Mouse (Mus musculus) limb, embryonic 14.5 days (tissue): Measurements from ENCODE around the gene Csrp3. TPM values are rescaled to one million over a fixed set of nuclear protein-coding genes. Genes with fewer than 3 reads are reported as not detected.

ENCODE experiments used
- ATAC-seq: fragments of 200-750 bp; cut with Nextera tagmentation; 2 replicates; pipeline ENCODE4 v1.8.0; 2017; ENCODE audit warnings: low read depth, moderate number of reproducible peaks, moderate TSS enrichment; ENCODE audit not compliant: low FRiP score
- DNase-seq: peaks from one replicate; pipeline ENCODE4 v3.0.0-alpha.2; 2015; ENCODE audit warnings: low spot score
- H3K27ac ChIP-seq: fragments of 300-500 bp; sonication (generic); replicated peaks from 2 replicates; pipeline ENCODE4 v1.5.1; 2014; ENCODE audit warnings: low read depth, mild to moderate bottlenecking, low read length, moderate library complexity, mixed read lengths
- H3K27me3 ChIP-seq: fragments of 300-500 bp; sonication (generic); 2 replicates; pipeline ENCODE4 v1.6.1; 2014; ENCODE audit warnings: low read length, mixed read lengths; ENCODE audit not compliant: control insufficient read depth, insufficient read depth
- H3K36me3 ChIP-seq: fragments of 300-500 bp; sonication (generic); 2 replicates; pipeline ENCODE4 v1.6.1; 2014; ENCODE audit warnings: mild to moderate bottlenecking, low read length, moderate library complexity, mixed read lengths; ENCODE audit not compliant: control insufficient read depth, insufficient read depth
- H3K4me1 ChIP-seq: fragments of 300-500 bp; sonication (generic); 2 replicates; pipeline ENCODE4 v1.6.1; 2014; ENCODE audit warnings: antibody characterized with exemption, low read length, mixed read lengths; ENCODE audit not compliant: control insufficient read depth, insufficient read depth
- H3K4me2 ChIP-seq: fragments of 300-500 bp; sonication (generic); replicated peaks from 2 replicates; pipeline ENCODE4 v1.6.1; 2014; ENCODE audit warnings: low read depth, mild to moderate bottlenecking, low read length, moderate library complexity; ENCODE audit not compliant: severe bottlenecking
- H3K4me3 ChIP-seq: fragments of 300-500 bp; sonication (generic); replicated peaks from 2 replicates; pipeline ENCODE4 v1.5.1; 2014; ENCODE audit warnings: low read length
- H3K9ac ChIP-seq: fragments of 300-500 bp; sonication (generic); 2 replicates; pipeline ENCODE4 v1.6.1; 2014; ENCODE audit warnings: mild to moderate bottlenecking, low read depth, low read length, moderate library complexity; ENCODE audit not compliant: severe bottlenecking
- H3K9me3 ChIP-seq: fragments of 300-500 bp; sonication (generic); 2 replicates; pipeline ENCODE4 v1.6.1; 2016; ENCODE audit warnings: low read length; ENCODE audit not compliant: control insufficient read depth
- POLR2A ChIP-seq: fragments of 200-500 bp; IDR thresholded peaks from 2 replicates; pipeline ENCODE4 v1.8.0; 2012; ENCODE audit warnings: inconsistent platforms, mild to moderate bottlenecking, moderate library complexity, borderline replicate concordance; ENCODE audit not compliant: insufficient read depth, insufficient read length; ENCODE audit errors: extremely low read depth
- WGBS: fragments of 180-500 bp; shearing (Covaris S2); extraction: QIAGEN DNeasy Blood & Tissue Kit; methylation state at CpG from one replicate; pipeline ENCODE4 v1.1.7; 2014; 5-methylcytosine and 5-hydroxymethylcytosine counted together
- polyA plus RNA-seq, 2 experiments: library from polyadenylated mRNA; depleted of rRNA in 1 of 2; stranded (reverse) in 1 of 2; unstranded in 1 of 2; fragments of >200 nt; fragmentation: Nextera tagmentation in 1 of 2; extraction: Ambion mirVana in 1 of 2; gene quantifications; 2 replicates each; pipeline versions ENCODE4 v1.2.1 to v1.2.3; 2012 to 2014

The Csrp3 gene
- polyA plus RNA-seq, 2 experiments = 18.2 to 71.9 TPM

DNA sequence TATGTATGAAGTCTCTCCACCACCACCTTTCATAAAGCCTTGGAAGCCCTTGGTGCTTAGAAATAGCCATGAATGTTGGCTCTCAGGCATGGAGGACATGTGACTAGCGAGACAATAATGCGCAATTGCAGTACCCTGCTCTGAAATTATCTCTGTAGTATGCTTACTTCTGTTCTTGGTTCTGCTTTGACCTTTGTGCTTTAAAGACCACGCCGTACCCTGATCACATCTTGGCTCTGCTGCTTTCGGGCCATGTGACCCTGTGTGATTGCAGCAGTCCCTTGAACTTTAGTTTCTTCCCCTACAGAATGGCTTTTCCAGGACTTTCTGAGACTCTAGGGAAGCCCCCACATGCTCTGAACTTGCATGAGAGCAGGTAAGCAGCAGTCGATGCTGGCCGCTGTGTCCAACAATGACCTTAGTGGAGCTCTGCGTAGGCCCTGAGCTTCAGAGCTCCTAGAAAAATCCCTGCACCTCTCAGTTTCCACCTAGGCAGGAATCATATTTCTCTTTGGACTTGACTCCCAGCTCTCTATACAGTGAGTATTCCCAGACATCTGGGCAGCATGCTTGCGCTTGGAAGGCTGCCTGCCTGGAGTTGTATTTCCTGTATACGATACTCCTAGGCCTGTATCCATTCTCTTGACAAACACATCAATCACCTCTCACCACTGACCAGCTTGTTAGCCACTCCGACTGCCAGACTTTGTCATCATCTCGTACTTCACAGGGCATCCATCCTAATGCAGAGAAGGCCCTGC, 2.4 kb downstream of the Csrp3 start:
- Histone ChIP-seq H3K4me2 (no peak overlapping the region), H3K9ac (no peak overlapping the region), H3K36me3 (no peaks in the 10 kb centered on the region), H3K9me3 (no peaks in the 10 kb centered on the region), H3K27me3 (no peaks in the 10 kb centered on the region), H3K4me1 (peaks cover 7% of the 10 kb centered on the region; the same call in 1 of the 2 replicates), H3K4me3 (no peak overlapping the region), H3K27ac (peak overlapping the region; percentile 53)
- peak; percentile 67 for DNase-seq
- no peak for TF ChIP-seq POLR2A
- peak; percentile 75 for ATAC-seq
- WGBS = 48% methylated on average over 12 of the region's 12 CpGs

- Histone ChIP-seq H3K36me3 (no peaks in the 10 kb centered on the region), H3K4me2 (no peak overlapping the region), H3K4me1 (peaks cover 7% of the 10 kb centered on the region; the same call in 1 of the 2 replicates), H3K27me3 (no peaks in the 10 kb centered on the region), H3K9ac (no peak overlapping the region), H3K27ac (no peak overlapping the region), H3K9me3 (no peaks in the 10 kb centered on the region), H3K4me3 (no peak overlapping the region)
- no peak for TF ChIP-seq POLR2A
- WGBS = 84% methylated on average over 5 of the region's 5 CpGs
- DNase-seq (no peak), ATAC-seq (no peak)
These were observed 4.3 kb downstream of the Csrp3 start for GRCm38 (mm10) chr7:48843541-48843940.

- Histone ChIP-seq H3K27ac (no peak overlapping the region), H3K9me3 (no peaks in the 10 kb centered on the region), H3K9ac (no peak overlapping the region), H3K36me3 (no peaks in the 10 kb centered on the region), H3K4me1 (peaks cover 7% of the 10 kb centered on the region; the same call in 1 of the 2 replicates), H3K4me3 (no peak overlapping the region), H3K27me3 (no peaks in the 10 kb centered on the region), H3K4me2 (no peak overlapping the region)
- 74% methylated on average over 3 of the region's 3 CpGs for WGBS
- ATAC-seq (no peak), DNase-seq (no peak)
- no peak for TF ChIP-seq POLR2A
These were observed 5.5 kb downstream of the Csrp3 start for GRCm38 (mm10) chr7:48842353-48842752.

DNA sequence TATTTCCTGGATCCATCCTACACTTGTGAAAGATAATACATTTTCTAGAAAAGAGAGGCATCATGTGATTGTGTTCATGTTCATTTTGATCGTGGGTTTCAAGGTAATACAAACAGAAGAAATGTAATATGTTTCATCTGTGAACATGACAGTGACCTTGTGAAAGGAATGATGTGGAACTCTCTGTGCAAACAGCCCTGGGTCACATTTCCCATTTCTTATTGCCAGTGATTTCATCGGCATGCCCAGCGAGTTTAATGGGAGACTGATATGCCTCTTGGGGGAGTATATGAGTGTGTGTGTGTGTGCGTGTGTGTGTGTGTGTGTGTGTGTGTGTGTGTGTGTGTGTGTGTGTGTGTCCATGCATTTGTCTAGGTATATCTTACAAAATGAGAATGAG, 6.3 kb downstream of the Csrp3 start:
- no peaks in the 10 kb centered on the region for H3K27me3 ChIP-seq
- no peak overlapping the region for H3K9ac ChIP-seq
- ATAC-seq (no peak), DNase-seq (no peak)
- no peak overlapping the region for H3K27ac ChIP-seq
- WGBS = 69% methylated on average over 4 of the region's 4 CpGs
- no peaks in the 10 kb centered on the region for H3K9me3 ChIP-seq
- no peak overlapping the region for H3K4me3 ChIP-seq
- no peaks in the 10 kb centered on the region for H3K36me3 ChIP-seq
- peaks cover 7% of the 10 kb centered on the region; the same call in 1 of the 2 replicates for H3K4me1 ChIP-seq
- no peak for TF ChIP-seq POLR2A
- no peak overlapping the region for H3K4me2 ChIP-seq

DNA sequence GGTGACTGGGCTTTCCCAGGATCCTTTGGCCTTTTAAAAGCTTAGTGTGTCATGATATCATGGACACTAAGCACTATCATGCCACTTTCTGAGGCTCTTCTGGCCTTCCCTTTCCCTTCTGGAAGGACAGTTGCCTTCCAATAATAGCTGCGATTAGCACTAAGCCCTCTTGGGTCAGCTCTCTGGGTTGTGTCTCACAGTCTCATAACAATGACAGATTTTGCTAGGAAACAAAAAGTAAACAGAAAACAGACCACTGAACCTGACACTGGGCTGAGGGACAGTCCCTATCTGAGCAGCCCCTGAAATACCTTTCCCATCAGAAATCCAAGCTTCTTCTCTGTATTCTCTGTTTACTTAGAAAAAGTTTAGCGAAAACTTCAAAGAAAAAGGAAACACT, 7.3 kb downstream of the Csrp3 start:
- no peak overlapping the region for H3K4me2 ChIP-seq
- no peak for TF ChIP-seq POLR2A
- WGBS = 78% methylated on average over 2 of the region's 2 CpGs
- no peak overlapping the region for H3K9ac ChIP-seq
- peaks cover 7% of the 10 kb centered on the region; the same call in 1 of the 2 replicates for H3K4me1 ChIP-seq
- ATAC-seq (peak; percentile 37; the same call in 1 of the 2 replicates), DNase-seq (no peak)
- H3K36me3 ChIP-seq = no peaks in the 10 kb centered on the region
- H3K4me3 ChIP-seq = no peak overlapping the region
- H3K27ac ChIP-seq = no peak overlapping the region
- H3K27me3 ChIP-seq = no peaks in the 10 kb centered on the region
- H3K9me3 ChIP-seq = no peaks in the 10 kb centered on the region

DNA sequence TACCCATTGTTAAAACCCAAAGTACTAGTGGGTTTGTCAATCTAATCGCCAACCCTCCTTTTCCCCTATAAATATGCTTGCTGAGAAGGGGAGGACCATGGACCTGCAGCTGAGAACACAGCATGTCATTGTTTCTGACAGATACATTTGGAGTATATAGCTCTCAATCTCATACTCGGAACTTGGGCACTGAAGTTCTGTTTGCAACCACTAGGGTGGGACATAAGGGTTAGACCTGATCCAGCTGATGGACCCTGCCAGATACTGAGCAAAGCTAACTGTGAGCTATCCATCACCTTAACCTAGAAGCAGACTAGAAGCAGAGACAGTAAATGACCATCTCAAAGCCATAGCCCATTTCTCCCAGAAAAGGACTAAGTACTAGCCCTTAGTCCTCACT, 9.4 kb downstream of the Csrp3 start:
- H3K9ac ChIP-seq = no peak overlapping the region
- no peaks in the 10 kb centered on the region for H3K4me1 ChIP-seq
- no peak overlapping the region for H3K4me2 ChIP-seq
- no peak overlapping the region for H3K27ac ChIP-seq
- H3K36me3 ChIP-seq = no peaks in the 10 kb centered on the region
- H3K9me3 ChIP-seq = no peaks in the 10 kb centered on the region
- no peaks in the 10 kb centered on the region for H3K27me3 ChIP-seq
- no peak overlapping the region for H3K4me3 ChIP-seq
- DNase-seq (no peak), ATAC-seq (no peak)
- 64% methylated on average over 2 of the region's 2 CpGs for WGBS
- no peak for TF ChIP-seq POLR2A
